Mouse (Mus musculus): ENCODE data around the gene Fcgr1.

Fcgr1 gene

GRCm38 (mm10) chr3:96293787-96294186 is at the start of gene Fcgr1:
TSS of gene Fcgr1 (minus strand) at chr3:96293969.
- in situ Hi-C loops (cut with MboI; ENCODE audit: low sequenced_read_pairs), result no loop called here

GRCm38 (mm10) chr3:96342652-96343051 is 48.9 kb upstream of the Fcgr1 start:
- in situ Hi-C loops (cut with MboI; ENCODE audit: low sequenced_read_pairs), result loop anchor here (25.0 kb wide), 1 partner anchor 95 kb away; no protein-coding TSS in a partner anchor

GRCm38 (mm10) chr3:96342100-96342499 is 48.3 kb upstream of the Fcgr1 start:
- in situ Hi-C loops (cut with MboI; ENCODE audit: low sequenced_read_pairs), result loop anchor here (25.0 kb wide), 1 partner anchor 95 kb away; no protein-coding TSS in a partner anchor

GRCm38 (mm10) chr3:96340611-96341312 is 47.0 kb upstream of the Fcgr1 start:
- in situ Hi-C loops (cut with MboI; ENCODE audit: low sequenced_read_pairs), result loop anchor here (25.0 kb wide), 1 partner anchor 97 kb away; no protein-coding TSS in a partner anchor

GRCm38 (mm10) chr3:96338849-96339480 is 45.2 kb upstream of the Fcgr1 start:
- in situ Hi-C loops (cut with MboI; ENCODE audit: low sequenced_read_pairs), result loop anchor here (25.0 kb wide), 1 partner anchor 98 kb away; no protein-coding TSS in a partner anchor

GRCm38 (mm10) chr3:96338043-96338442 is 44.3 kb upstream of the Fcgr1 start:
- in situ Hi-C loops (cut with MboI; ENCODE audit: low sequenced_read_pairs), result loop anchor here (25.0 kb wide), 1 partner anchor 99 kb away; no protein-coding TSS in a partner anchor

GRCm38 (mm10) chr3:96337269-96337668 is 43.5 kb upstream of the Fcgr1 start:
- in situ Hi-C loops (cut with MboI; ENCODE audit: low sequenced_read_pairs), result loop anchor here (25.0 kb wide), 1 partner anchor 100 kb away; no protein-coding TSS in a partner anchor

GRCm38 (mm10) chr3:96336636-96337035 is 42.9 kb upstream of the Fcgr1 start:
- in situ Hi-C loops (cut with MboI; ENCODE audit: low sequenced_read_pairs), result loop anchor here (25.0 kb wide), 1 partner anchor 101 kb away; no protein-coding TSS in a partner anchor

- in situ Hi-C loops (cut with MboI; ENCODE audit: low sequenced_read_pairs), result loop anchor here (25.0 kb wide), 1 partner anchor 102 kb away; no protein-coding TSS in a partner anchor
Measured at GRCm38 (mm10) chr3:96335591-96335990, 41.8 kb upstream of the Fcgr1 start.

GRCm38 (mm10) chr3:96335163-96335550 is 41.4 kb upstream of the Fcgr1 start:
- in situ Hi-C loops (cut with MboI; ENCODE audit: low sequenced_read_pairs), result loop anchor here (25.0 kb wide), 1 partner anchor 102 kb away; no protein-coding TSS in a partner anchor

GRCm38 (mm10) chr3:96334175-96335162 is 40.7 kb upstream of the Fcgr1 start:
- in situ Hi-C loops (cut with MboI; ENCODE audit: low sequenced_read_pairs), result loop anchor here (25.0 kb wide), 1 partner anchor 103 kb away; no protein-coding TSS in a partner anchor

- in situ Hi-C loops (cut with MboI; ENCODE audit: low sequenced_read_pairs), result loop anchor here (25.0 kb wide), 1 partner anchor 104 kb away; no protein-coding TSS in a partner anchor
Measured at GRCm38 (mm10) chr3:96333396-96334174, 39.8 kb upstream of the Fcgr1 start.

- in situ Hi-C loops (cut with MboI; ENCODE audit: low sequenced_read_pairs), result loop anchor here (25.0 kb wide), 1 partner anchor 104 kb away; no protein-coding TSS in a partner anchor
Measured at GRCm38 (mm10) chr3:96332631-96333395, 39.0 kb upstream of the Fcgr1 start.

- in situ Hi-C loops (cut with MboI; ENCODE audit: low sequenced_read_pairs), result loop anchor here (25.0 kb wide), 1 partner anchor 105 kb away; no protein-coding TSS in a partner anchor
Measured at GRCm38 (mm10) chr3:96332000-96332399, 38.2 kb upstream of the Fcgr1 start.

GRCm38 (mm10) chr3:96331438-96331837 is 37.7 kb upstream of the Fcgr1 start:
- in situ Hi-C loops (cut with MboI; ENCODE audit: low sequenced_read_pairs), result loop anchor here (25.0 kb wide), 1 partner anchor 106 kb away; no protein-coding TSS in a partner anchor

- in situ Hi-C loops (cut with MboI; ENCODE audit: low sequenced_read_pairs), result loop anchor here (25.0 kb wide), 1 partner anchor 107 kb away; no protein-coding TSS in a partner anchor
Measured at GRCm38 (mm10) chr3:96330603-96331002, 36.8 kb upstream of the Fcgr1 start.

GRCm38 (mm10) chr3:96330181-96330580 is 36.4 kb upstream of the Fcgr1 start:
- in situ Hi-C loops (cut with MboI; ENCODE audit: low sequenced_read_pairs), result loop anchor here (25.0 kb wide), 1 partner anchor 107 kb away; no protein-coding TSS in a partner anchor

GRCm38 (mm10) chr3:96328730-96329387 is 35.1 kb upstream of the Fcgr1 start:
- in situ Hi-C loops (cut with MboI; ENCODE audit: low sequenced_read_pairs), result loop anchor here (25.0 kb wide), 1 partner anchor 108 kb away; no protein-coding TSS in a partner anchor

Data from CH12F3 (cell line).